Mouse (Mus musculus) ES-E14 (cell line): ENCODE measurements around the gene Zfp239. TPM values are rescaled to one million over a fixed set of nuclear protein-coding genes. Genes with fewer than 3 reads are reported as not detected.

ENCODE experiments used
- DNase-seq: peaks from one replicate; pipeline ENCODE4 v3.0.0-alpha.2; 2013; ENCODE audit warnings: low read depth, low spot score
- H3K27ac ChIP-seq: 2 replicates; pipeline ENCODE4 v1.5.1; 2012; ENCODE audit warnings: low read depth, mild to moderate bottlenecking, low read length, moderate library complexity, mixed read lengths; ENCODE audit not compliant: poor library complexity, insufficient read depth, severe bottlenecking
- H3K36me3 ChIP-seq: 2 replicates; pipeline ENCODE4 v1.6.1; 2012; ENCODE audit warnings: mild to moderate bottlenecking, low read length, moderate library complexity, mixed read lengths; ENCODE audit not compliant: control insufficient read depth, poor library complexity, insufficient read depth, severe bottlenecking
- H3K4me1 ChIP-seq, 2 experiments: fragments of 150-350 bp in 1 of 2; sonication (generic) in 1 of 2; 2 replicates each; pipeline ENCODE4 v1.6.1; 2012; ENCODE audit warnings: low read length in 2 of 2, mild to moderate bottlenecking in 1 of 2, mixed read lengths in 1 of 2; ENCODE audit not compliant: control insufficient read depth in 2 of 2, insufficient read depth in 2 of 2, poor library complexity in 1 of 2
- H3K4me3 ChIP-seq, 2 experiments: fragments of 150-350 bp in 1 of 2; sonication (generic) in 1 of 2; 2 replicates each; pipeline ENCODE4 v1.5.1; 2012; ENCODE audit warnings: low read length in 2 of 2, low read depth in 1 of 2, mild to moderate bottlenecking in 1 of 2, mixed read lengths in 1 of 2; ENCODE audit not compliant: insufficient read depth in 1 of 2, poor library complexity in 1 of 2, severe bottlenecking in 1 of 2
- H3K9ac ChIP-seq: 2 replicates; pipeline ENCODE4 v1.6.1; 2012; ENCODE audit warnings: low read depth, mild to moderate bottlenecking, low read length, mixed read lengths; ENCODE audit not compliant: poor library complexity, insufficient read depth, severe bottlenecking
- H3K9me3 ChIP-seq: fragments of 150-350 bp; sonication (generic); 2 replicates; pipeline ENCODE4 v1.6.1; 2012; ENCODE audit warnings: low read depth, mild to moderate bottlenecking, low read length; ENCODE audit not compliant: control insufficient read depth, insufficient read depth
- CHD2 ChIP-seq: IDR thresholded peaks from 2 replicates; pipeline ENCODE4 v1.6.1; 2014; ENCODE audit warnings: mild to moderate bottlenecking, low read depth, low read length, inconsistent platforms
- HCFC1 ChIP-seq: IDR thresholded peaks from 2 replicates; pipeline ENCODE4 v1.6.1; 2012; ENCODE audit warnings: low read length, inconsistent platforms, borderline replicate concordance; ENCODE audit not compliant: insufficient read depth
- MAFK ChIP-seq: IDR thresholded peaks from 2 replicates; pipeline ENCODE4 v1.6.1; 2014; ENCODE audit warnings: mild to moderate bottlenecking, low read depth, low read length, inconsistent platforms; ENCODE audit not compliant: insufficient read depth
- ZC3H11A ChIP-seq: IDR thresholded peaks from 2 replicates; pipeline ENCODE4 v1.6.1; 2012; ENCODE audit warnings: low read depth, mild to moderate bottlenecking, inconsistent platforms, low read length, borderline replicate concordance
- ZNF384 ChIP-seq: IDR thresholded peaks from 2 replicates; pipeline ENCODE4 v1.6.1; 2012; ENCODE audit warnings: low read depth, low read length, inconsistent platforms
- in situ Hi-C, 2 experiments: fragments of 600-800 bp; cut with MboI; formaldehyde crosslinking; loops; one replicate each; pipeline ENCODE4 v1.15.1; 2025; ENCODE audit warnings: low sequenced_read_pairs in 2 of 2, inconsistent platforms in 1 of 2; ENCODE audit not compliant: unreplicated experiment in 2 of 2
- total RNA-seq: library from RNA; depleted of rRNA; stranded (reverse); fragments of 300-350 nt; gene quantifications from 2 replicates; pipeline ENCODE4 v1.2.3, GENCODE M21; 2012

Gene Zfp239
- total RNA-seq, 1 experiment = 10.2 TPM

GRCm38 (mm10) chr6:117880394-117880838 is 18.5 kb downstream of the Zfp239 start:
- TF ChIP-seq CHD2 (no peak), MAFK (no peak), ZNF384 (no peak), HCFC1 (no peak), ZC3H11A (no peak)
- in situ Hi-C loops = no loop called here
- H3K27ac ChIP-seq = peak overlapping the region; percentile 99; the same call in 1 of the 2 replicates

GRCm38 (mm10) chr6:117881229-117881628 is 19.3 kb downstream of the Zfp239 start:
- TF ChIP-seq CHD2 (0 out of 2 replicates have a peak, but pooled peaks have one; percentile 10), ZNF384 (no peak), ZC3H11A (no peak), HCFC1 (no peak)
- Histone ChIP-seq H3K36me3 (no peaks in the 10 kb centered on the region), H3K27ac (peak overlapping the region; percentile 99; the same call in 1 of the 2 replicates), H3K4me1 (peaks cover 4 to 8% of the 10 kb centered on the region in 2 experiments), H3K9me3 (no peaks in the 10 kb centered on the region), H3K4me3 (no peak overlapping the region), H3K9ac (peak overlapping the region; percentile 51; the same call in 1 of the 2 replicates)
- DNase-seq = no peak
- in situ Hi-C loops = no loop called here

More at GRCm38 (mm10) chr6:117880394-117880838, 18.5 kb downstream of the Zfp239 start:
- Histone ChIP-seq H3K4me1 (peaks cover 4 to 8% of the 10 kb centered on the region in 2 experiments), H3K9ac (peak overlapping the region; percentile 1; the same call in 1 of the 2 replicates), H3K4me3 (peak overlapping the region in 1 of 2 experiments; percentile 79; a peak in 2 of 4 replicates), H3K9me3 (no peaks in the 10 kb centered on the region), H3K36me3 (no peaks in the 10 kb centered on the region)
- DNase-seq = no peak

GRCm38 (mm10) chr6:117881997-117882396 is 20.1 kb downstream of the Zfp239 start:
- Histone ChIP-seq H3K9me3 (no peaks in the 10 kb centered on the region), H3K27ac (peak overlapping the region; percentile 99), H3K9ac (peak overlapping the region; percentile 58; the same call in 1 of the 2 replicates), H3K36me3 (no peaks in the 10 kb centered on the region), H3K4me1 (peaks cover 4 to 8% of the 10 kb centered on the region in 2 experiments), H3K4me3 (no peak overlapping the region)
- in situ Hi-C loops = no loop called here
- no peak for DNase-seq
- no peak for TF ChIP-seq HCFC1
- TF ChIP-seq CHD2 = no peak
- no peak for TF ChIP-seq MAFK
- TF ChIP-seq ZC3H11A = no peak

GRCm38 (mm10) chr6:117885943-117886342 is 24.0 kb downstream of the Zfp239 start:
- Histone ChIP-seq H3K9ac (no peak overlapping the region), H3K4me3 (no peak overlapping the region), H3K36me3 (no peaks in the 10 kb centered on the region), H3K27ac (no peak overlapping the region), H3K9me3 (no peaks in the 10 kb centered on the region), H3K4me1 (peaks cover under 1 to 13% of the 10 kb centered on the region in 2 experiments; a peak in 3 of 4 replicates)
- in situ Hi-C loops = no loop called here
- TF ChIP-seq ZNF384 = no peak
- TF ChIP-seq ZC3H11A = no peak
- no peak for TF ChIP-seq CHD2
- no peak for TF ChIP-seq MAFK
- no peak for TF ChIP-seq HCFC1
- no peak for DNase-seq

- Histone ChIP-seq H3K27ac (no peak overlapping the region), H3K4me3 (no peak overlapping the region), H3K9me3 (no peaks in the 10 kb centered on the region), H3K36me3 (no peaks in the 10 kb centered on the region), H3K9ac (no peak overlapping the region), H3K4me1 (peaks cover 0 to 11% of the 10 kb centered on the region in 2 experiments; a peak in 2 of 4 replicates)
- no peak for DNase-seq
- no peak for TF ChIP-seq ZNF384
- in situ Hi-C loops = no loop called here
Measured at GRCm38 (mm10) chr6:117888032-117888431, 26.1 kb downstream of the Zfp239 start.
